Mouse (Mus musculus) adrenal gland, adult (tissue): ENCODE measurements around the gene Gm15128.
"Not testable (repeated sequence)": the region's sequence is repeated elsewhere in the genome, so short reads cannot be mapped to it uniquely, and the experiment has no call there.

Source experiments
- DNase-seq, 2 experiments: peaks; one replicate each; pipeline ENCODE4 v3.0.0; 2022 to 2023; ENCODE audit warnings: low spot score in 1 of 2; ENCODE audit not compliant: inconsistent age in 2 of 2

Gm15128 gene

GRCm38 (mm10) chrX:147765691-147766090, at the start of gene Gm15128:
Gene Gm15128 (plus strand): TSS chrX:147765991.
- not testable (repeated sequence) for DNase-seq
